Mouse (Mus musculus) heart, embryonic 10.5 days (tissue): Measurements from ENCODE around the gene 1700125H20Rik. TPM values are rescaled to one million over a fixed set of nuclear protein-coding genes. Genes with fewer than 3 reads are reported as not detected.
"Not testable (repeated sequence)": the region's sequence is repeated elsewhere in the genome, so short reads cannot be mapped to it uniquely, and the experiment has no call there.

ENCODE experiments used
- DNase-seq: peaks from one replicate; pipeline ENCODE4 v3.0.0-alpha.2; 2017; ENCODE audit warnings: low spot score
- H3K27ac ChIP-seq: fragments of 300-500 bp; sonication (generic); 2 replicates; pipeline ENCODE4 v1.5.1; 2016; ENCODE audit warnings: mild to moderate bottlenecking
- H3K27me3 ChIP-seq: fragments of 300-500 bp; sonication (generic); 2 replicates; pipeline ENCODE4 v1.6.1; 2016; ENCODE audit warnings: mild to moderate bottlenecking; ENCODE audit not compliant: poor library complexity, insufficient read depth, severe bottlenecking
- H3K36me3 ChIP-seq: fragments of 300-500 bp; sonication (generic); 2 replicates; pipeline ENCODE4 v1.6.1; 2016; ENCODE audit warnings: mild to moderate bottlenecking, moderate library complexity
- H3K4me1 ChIP-seq: fragments of 300-500 bp; sonication (generic); 2 replicates; pipeline ENCODE4 v1.6.1; 2016; ENCODE audit warnings: mild to moderate bottlenecking
- H3K4me3 ChIP-seq: fragments of 300-500 bp; sonication (generic); 2 replicates; pipeline ENCODE4 v1.5.1; 2016; ENCODE audit warnings: mild to moderate bottlenecking, moderate library complexity
- H3K9me3 ChIP-seq: fragments of 300-500 bp; sonication (generic); 2 replicates; pipeline ENCODE4 v1.6.1; 2016; ENCODE audit warnings: mild to moderate bottlenecking, moderate library complexity
- WGBS: fragments of 180-500 bp; shearing (Covaris S2); methylation state at CpG from one replicate; pipeline ENCODE4 v1.1.7; 2016; 5-methylcytosine and 5-hydroxymethylcytosine counted together
- polyA plus RNA-seq: library from polyadenylated mRNA; unstranded; fragments of >200 nt; fragmentation: Nextera tagmentation; extraction: Ambion mirVana; gene quantifications from 2 replicates; pipeline ENCODE4 v1.2.1, GENCODE M21; 2016

The 1700125H20Rik gene
- not detected in 2 replicates for polyA plus RNA-seq

- DNase-seq, result peak; percentile 94
- 14% methylated on average over 21 of the region's 21 CpGs for WGBS
- 0 out of 2 replicates have a peak, but pooled peaks cover 5% of the 10 kb centered on the region for H3K27me3 ChIP-seq
- no peaks in the 10 kb centered on the region for H3K9me3 ChIP-seq
- peak within 1 kb of the TSS; percentile 54 for H3K27ac ChIP-seq
- peaks cover 13% of the 10 kb centered on the region; the same call in 1 of the 2 replicates for H3K4me1 ChIP-seq
- H3K36me3 ChIP-seq, result no peaks in the 10 kb centered on the region
- peak within 1 kb of the TSS; percentile 39 for H3K4me3 ChIP-seq
These were observed at the start of gene 1700125H20Rik for GRCm38 (mm10) chr11:85170058-85170740. Gene 1700125H20Rik (plus strand): TSS chr11:85170404.

GRCm38 (mm10) chr11:85122073-85122472 is 48.1 kb upstream of the 1700125H20Rik start:
- H3K4me3 ChIP-seq, result no peak overlapping the region
- no peaks in the 10 kb centered on the region for H3K4me1 ChIP-seq
- H3K9me3 ChIP-seq, result no peaks in the 10 kb centered on the region
- WGBS, result 83% methylated on average over 1 of the region's 1 CpGs
- H3K27ac ChIP-seq, result no peak overlapping the region
- no peak for DNase-seq
- H3K36me3 ChIP-seq, result no peaks in the 10 kb centered on the region
- no peaks in the 10 kb centered on the region for H3K27me3 ChIP-seq

- Histone ChIP-seq H3K27ac (no peak overlapping the region), H3K27me3 (no peaks in the 10 kb centered on the region), H3K36me3 (no peaks in the 10 kb centered on the region), H3K9me3 (no peaks in the 10 kb centered on the region), H3K4me1 (no peaks in the 10 kb centered on the region), H3K4me3 (no peak overlapping the region)
- WGBS, result 86% methylated on average over 3 of the region's 3 CpGs
- DNase-seq, result no peak
These were observed 46.8 kb upstream of the 1700125H20Rik start for GRCm38 (mm10) chr11:85123267-85123992.

GRCm38 (mm10) chr11:85126257-85127102 is 43.7 kb upstream of the 1700125H20Rik start:
- 77% methylated on average over 2 of the region's 2 CpGs for WGBS
- no peak for DNase-seq
- no peak overlapping the region for H3K27ac ChIP-seq
- no peaks in the 10 kb centered on the region for H3K9me3 ChIP-seq
- no peaks in the 10 kb centered on the region for H3K4me1 ChIP-seq
- no peak overlapping the region for H3K4me3 ChIP-seq
- no peaks in the 10 kb centered on the region for H3K27me3 ChIP-seq
- no peaks in the 10 kb centered on the region for H3K36me3 ChIP-seq

GRCm38 (mm10) chr11:85128883-85129282 is 41.3 kb upstream of the 1700125H20Rik start:
- 82% methylated on average over 1 of the region's 1 CpGs for WGBS

GRCm38 (mm10) chr11:85131542-85131941 is 38.7 kb upstream of the 1700125H20Rik start:
- H3K9me3 ChIP-seq, result no peaks in the 10 kb centered on the region
- no peak overlapping the region for H3K4me3 ChIP-seq
- no peak for DNase-seq
- H3K27me3 ChIP-seq, result no peaks in the 10 kb centered on the region
- H3K4me1 ChIP-seq, result no peaks in the 10 kb centered on the region
- H3K27ac ChIP-seq, result no peak overlapping the region
- H3K36me3 ChIP-seq, result no peaks in the 10 kb centered on the region
- WGBS, result 84% methylated on average over 2 of the region's 2 CpGs

More at GRCm38 (mm10) chr11:85128883-85129282, 41.3 kb upstream of the 1700125H20Rik start:
- Histone ChIP-seq H3K4me3 (no peak overlapping the region), H3K27ac (no peak overlapping the region), H3K27me3 (no peaks in the 10 kb centered on the region), H3K36me3 (no peaks in the 10 kb centered on the region), H3K9me3 (no peaks in the 10 kb centered on the region), H3K4me1 (no peaks in the 10 kb centered on the region)
- DNase-seq, result no peak

GRCm38 (mm10) chr11:85138776-85139474 is 31.3 kb upstream of the 1700125H20Rik start:
- H3K27me3 ChIP-seq, result no peaks in the 10 kb centered on the region
- DNase-seq, result peak; percentile 75
- peaks cover 10% of the 10 kb centered on the region for H3K4me1 ChIP-seq
- H3K4me3 ChIP-seq, result peak overlapping the region; percentile 97
- 1% methylated on average over 17 of the region's 17 CpGs for WGBS
- no peaks in the 10 kb centered on the region for H3K36me3 ChIP-seq
- no peaks in the 10 kb centered on the region for H3K9me3 ChIP-seq
- H3K27ac ChIP-seq, result peak overlapping the region; percentile 96

GRCm38 (mm10) chr11:85139581-85140540 is 30.3 kb upstream of the 1700125H20Rik start, which contains the start of gene Usp32:
Gene Usp32 (minus strand): TSS chr11:85140161.
- H3K4me1 ChIP-seq, result peaks cover 10% of the 10 kb centered on the region
- no peaks in the 10 kb centered on the region for H3K9me3 ChIP-seq
- no peaks in the 10 kb centered on the region for H3K36me3 ChIP-seq
- H3K27ac ChIP-seq, result peak within 1 kb of the TSS; percentile 96
- peak; percentile 99 for DNase-seq
- peak within 1 kb of the TSS; percentile 97 for H3K4me3 ChIP-seq
- under 1% methylated on average over 90 of the region's 94 CpGs for WGBS
- no peaks in the 10 kb centered on the region for H3K27me3 ChIP-seq

- Histone ChIP-seq H3K4me3 (no peak overlapping the region), H3K4me1 (no peaks in the 10 kb centered on the region), H3K27me3 (no peaks in the 10 kb centered on the region), H3K9me3 (no peaks in the 10 kb centered on the region), H3K36me3 (no peaks in the 10 kb centered on the region), H3K27ac (no peak overlapping the region)
- 79% methylated on average over 2 of the region's 2 CpGs for WGBS
- no peak for DNase-seq
These were observed 17.8 kb upstream of the 1700125H20Rik start for GRCm38 (mm10) chr11:85152256-85152930.

- no peak for DNase-seq
- H3K9me3 ChIP-seq, result no peaks in the 10 kb centered on the region
- H3K36me3 ChIP-seq, result no peaks in the 10 kb centered on the region
- H3K27me3 ChIP-seq, result no peaks in the 10 kb centered on the region
- 63% methylated on average over 2 of the region's 2 CpGs for WGBS
- no peak overlapping the region for H3K27ac ChIP-seq
- no peak overlapping the region for H3K4me3 ChIP-seq
- H3K4me1 ChIP-seq, result no peaks in the 10 kb centered on the region
These were observed 12.9 kb upstream of the 1700125H20Rik start for GRCm38 (mm10) chr11:85157301-85157700.

- not testable (repeated sequence) for H3K4me3 ChIP-seq, H3K27me3 ChIP-seq, H3K4me1 ChIP-seq, H3K36me3 ChIP-seq, H3K27ac ChIP-seq, DNase-seq, H3K9me3 ChIP-seq
- WGBS, result 89% methylated on average over 1 of the region's 1 CpGs
These were observed 7.2 kb upstream of the 1700125H20Rik start for GRCm38 (mm10) chr11:85163014-85163413.
